Mouse (Mus musculus) heart, adult 2 months (tissue): ENCODE data around the gene Gria4. TPM values are rescaled to one million over a fixed set of nuclear protein-coding genes. Genes with fewer than 3 reads are reported as not detected.
A peak's percentile ranks its signal among the peaks of the same experiment; 100 is the strongest.

Experiments used
- DNase-seq, 2 experiments: peaks; one replicate each; pipeline ENCODE4 v3.0.0; 2021
- H3K27ac ChIP-seq: fragments of 200-600 bp; 2 replicates; pipeline ENCODE4 v1.8.1; 2022
- H3K27me3 ChIP-seq: fragments of 200-500 bp; 2 replicates; pipeline ENCODE4 v1.6.1; 2012; ENCODE audit warnings: mild to moderate bottlenecking, low read length, inconsistent platforms, mixed read lengths; ENCODE audit not compliant: control insufficient read depth, insufficient read depth
- H3K36me3 ChIP-seq: fragments of 200-500 bp; 2 replicates; pipeline ENCODE4 v1.6.1; 2012; ENCODE audit warnings: low read length, inconsistent platforms; ENCODE audit not compliant: control insufficient read depth, insufficient read depth
- H3K4me1 ChIP-seq: fragments of 200-500 bp; 2 replicates; pipeline ENCODE4 v1.6.1; 2011; ENCODE audit warnings: low read length; ENCODE audit not compliant: control insufficient read depth, insufficient read depth
- H3K4me3 ChIP-seq: fragments of 200-600 bp; 2 replicates; pipeline ENCODE4 v1.8.1; 2022
- H3K79me2 ChIP-seq: fragments of 200-500 bp; replicated peaks from 2 replicates; pipeline ENCODE4 v1.6.1; 2012; ENCODE audit warnings: mild to moderate bottlenecking, inconsistent platforms, low read length, moderate library complexity, mixed read lengths; ENCODE audit not compliant: control insufficient read depth, insufficient read depth
- H3K9ac ChIP-seq: fragments of 200-500 bp; 2 replicates; pipeline ENCODE4 v1.6.1; 2012; ENCODE audit warnings: low read depth, mild to moderate bottlenecking, control low read depth, inconsistent platforms, low read length, mixed read lengths
- CTCF ChIP-seq: fragments of 200-600 bp; IDR thresholded peaks from 2 replicates; pipeline ENCODE4 v1.8.1; 2022; ENCODE audit warnings: antibody characterized with exemption, mild to moderate bottlenecking, moderate library complexity
- EP300 ChIP-seq: fragments of 200-500 bp; IDR thresholded peaks from 2 replicates; pipeline ENCODE4 v1.6.1; 2011; ENCODE audit warnings: low read depth, low read length, control low read depth; ENCODE audit not compliant: insufficient read depth
- POLR2A ChIP-seq: fragments of 200-500 bp; IDR thresholded peaks from 2 replicates; pipeline ENCODE4 v1.6.1; 2011; ENCODE audit warnings: mild to moderate bottlenecking, low read depth, low read length, control low read depth; ENCODE audit not compliant: insufficient read depth
- WGBS: fragments of 180-500 bp; shearing (Covaris S2); methylation state at CpG from one replicate; pipeline ENCODE4 v1.1.7; 2018; 5-methylcytosine and 5-hydroxymethylcytosine counted together
- intact Hi-C: fragments of 180-260 bp; cut with DNase I; formaldehyde crosslinking; loops from one replicate; pipeline ENCODE4 v1.15.1; 2025
- polyA plus RNA-seq: library from polyadenylated mRNA; depleted of rRNA; stranded (reverse); fragments of >200 nt; gene quantifications from 2 replicates; pipeline ENCODE4 v1.2.3, GENCODE M21; 2012
- total RNA-seq, 2 experiments: library from RNA; stranded (reverse); gene quantifications; 2 replicates each; pipeline ENCODE4 v1.2.3; 2021

Gene Gria4
- total and polyA plus RNA-seq, 3 experiments = 0.02 TPM; not detected in 2

DNA sequence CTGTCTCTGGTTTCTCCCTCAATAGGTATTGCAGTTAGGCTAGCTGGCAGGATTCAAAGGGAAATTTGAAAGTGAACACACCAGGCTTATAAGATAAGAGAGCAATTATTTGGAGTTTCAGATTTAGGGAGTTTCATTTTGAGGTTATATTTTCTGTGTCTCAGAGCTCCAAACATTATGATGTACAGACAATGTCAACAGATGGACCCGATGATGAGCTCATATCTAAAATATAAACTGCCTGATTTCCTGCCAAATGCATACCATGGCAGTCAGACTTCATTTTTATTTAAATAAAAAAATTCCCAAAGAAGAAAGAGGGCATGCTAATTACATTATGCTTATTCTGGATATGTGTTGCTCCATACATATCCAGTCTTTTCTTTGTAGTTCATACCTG, 256.8 kb downstream of the Gria4 start:
- 36% methylated on average over 1 of the region's 1 CpGs for WGBS
- H3K4me1 ChIP-seq = no peaks in the 10 kb centered on the region
- no peak for DNase-seq
- no peak for TF ChIP-seq EP300
- no peak for TF ChIP-seq CTCF
- no peak for TF ChIP-seq POLR2A
- no peaks in the 10 kb centered on the region for H3K36me3 ChIP-seq
- H3K79me2 ChIP-seq = no peaks in the 10 kb centered on the region
- H3K27me3 ChIP-seq = no peaks in the 10 kb centered on the region
- H3K4me3 ChIP-seq = no peak overlapping the region
- intact Hi-C loops = no loop called here
- H3K27ac ChIP-seq = no peak overlapping the region
- no peak overlapping the region for H3K9ac ChIP-seq

DNA sequence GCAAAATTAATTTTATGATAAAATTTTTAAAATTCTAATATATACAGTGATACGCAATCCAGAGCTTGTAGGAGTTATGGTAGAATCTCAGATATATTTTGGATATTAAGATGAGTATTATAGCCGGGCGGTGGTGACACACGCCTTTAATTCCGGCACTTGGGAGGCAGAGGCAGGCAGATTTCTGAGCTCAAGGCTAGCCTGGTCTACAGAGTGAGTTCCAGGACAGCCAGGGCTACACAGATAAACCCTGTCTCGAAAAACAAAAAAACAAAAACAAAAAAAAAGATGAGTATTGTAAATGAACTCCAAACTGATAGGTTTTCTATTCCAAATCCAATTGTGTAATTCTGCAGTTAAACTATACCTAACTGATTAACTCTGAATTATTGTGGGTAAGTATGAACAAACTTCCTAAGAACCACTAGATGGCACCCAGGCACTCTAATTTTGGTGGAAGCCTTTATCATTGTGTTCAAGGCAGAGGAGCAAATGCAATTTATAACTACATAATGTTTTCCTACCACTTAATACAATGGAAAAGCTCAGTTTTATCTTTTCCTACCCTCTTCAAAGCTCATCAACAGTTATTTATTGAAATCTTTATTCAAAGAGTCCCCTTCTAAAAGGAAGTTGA, 259.4 kb downstream of the Gria4 start:
- 77% methylated on average over 6 of the region's 6 CpGs for WGBS
- H3K9ac ChIP-seq = no peak overlapping the region
- H3K4me1 ChIP-seq = no peaks in the 10 kb centered on the region
- intact Hi-C loops = no loop called here
- DNase-seq = no peak
- TF ChIP-seq EP300 (no peak), CTCF (peak; percentile 43)
- H3K4me3 ChIP-seq = no peak overlapping the region
- no peak overlapping the region for H3K27ac ChIP-seq
- H3K79me2 ChIP-seq = no peaks in the 10 kb centered on the region
- no peaks in the 10 kb centered on the region for H3K36me3 ChIP-seq
- no peaks in the 10 kb centered on the region for H3K27me3 ChIP-seq

DNA sequence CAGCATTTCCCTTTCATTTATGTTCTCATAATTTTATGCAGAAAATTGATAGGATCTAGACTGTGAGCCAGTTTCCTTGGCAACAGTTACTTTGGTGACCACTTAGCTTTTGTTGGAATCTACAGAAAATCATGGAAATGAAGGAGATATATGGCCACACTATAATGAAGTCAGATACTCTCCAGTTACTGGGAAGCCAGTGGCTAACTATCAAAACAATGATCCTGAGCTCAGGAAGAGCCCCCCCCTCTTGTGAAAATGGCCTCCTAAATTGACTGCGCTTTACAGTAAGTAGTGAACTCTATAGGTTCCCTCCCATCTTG, 281.5 kb downstream of the Gria4 start:
- intact Hi-C loops = no loop called here
- Histone ChIP-seq H3K9ac (no peak overlapping the region), H3K27ac (no peak overlapping the region), H3K4me1 (no peaks in the 10 kb centered on the region), H3K27me3 (no peaks in the 10 kb centered on the region), H3K4me3 (no peak overlapping the region), H3K79me2 (no peaks in the 10 kb centered on the region), H3K36me3 (no peaks in the 10 kb centered on the region)
- no peak for DNase-seq
- 88% methylated on average over 1 of the region's 1 CpGs for WGBS
- TF ChIP-seq POLR2A (no peak), EP300 (no peak), CTCF (no peak)

DNA sequence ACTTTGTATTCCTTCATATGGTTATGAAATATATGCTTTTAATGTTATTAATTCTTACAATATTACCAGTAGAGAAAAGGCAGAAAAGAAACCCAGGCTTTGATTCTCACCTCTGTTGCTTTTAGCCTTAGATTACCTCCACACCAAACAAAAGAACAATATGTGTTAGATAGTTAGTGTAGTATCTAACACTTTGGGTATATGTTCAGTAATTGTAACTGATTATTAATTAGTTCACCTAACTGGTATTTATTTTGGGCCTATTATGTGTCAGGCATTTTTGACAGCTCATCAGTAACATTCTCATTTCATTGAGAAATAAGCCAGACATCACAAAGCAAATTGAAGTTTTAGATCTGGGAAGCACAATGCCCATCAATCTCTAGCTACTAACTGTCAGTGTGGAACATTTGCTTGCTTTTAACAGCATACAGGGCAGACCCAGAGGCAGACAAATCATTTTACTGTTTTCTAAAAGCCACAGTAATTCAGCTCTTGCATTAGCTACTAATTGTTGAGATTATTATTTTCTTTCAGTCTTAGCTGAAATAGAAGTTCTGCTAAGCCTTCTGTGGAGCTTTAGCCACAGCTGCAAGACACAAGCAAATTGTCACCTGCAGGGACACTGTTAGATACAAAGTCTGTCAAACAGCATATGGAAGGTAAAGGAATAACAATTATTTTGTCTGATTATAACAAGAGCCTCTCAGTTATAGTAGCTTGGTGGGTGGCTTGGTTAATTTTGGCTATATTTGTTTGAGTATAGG, 282.1 kb downstream of the Gria4 start:
- H3K4me1 ChIP-seq = no peaks in the 10 kb centered on the region
- no peaks in the 10 kb centered on the region for H3K27me3 ChIP-seq
- no peak overlapping the region for H3K9ac ChIP-seq
- no peak overlapping the region for H3K27ac ChIP-seq
- intact Hi-C loops = no loop called here
- TF ChIP-seq EP300 (no peak), POLR2A (no peak), CTCF (no peak)
- no peaks in the 10 kb centered on the region for H3K36me3 ChIP-seq
- no peak overlapping the region for H3K4me3 ChIP-seq
- no peaks in the 10 kb centered on the region for H3K79me2 ChIP-seq
- DNase-seq = no peak

DNA sequence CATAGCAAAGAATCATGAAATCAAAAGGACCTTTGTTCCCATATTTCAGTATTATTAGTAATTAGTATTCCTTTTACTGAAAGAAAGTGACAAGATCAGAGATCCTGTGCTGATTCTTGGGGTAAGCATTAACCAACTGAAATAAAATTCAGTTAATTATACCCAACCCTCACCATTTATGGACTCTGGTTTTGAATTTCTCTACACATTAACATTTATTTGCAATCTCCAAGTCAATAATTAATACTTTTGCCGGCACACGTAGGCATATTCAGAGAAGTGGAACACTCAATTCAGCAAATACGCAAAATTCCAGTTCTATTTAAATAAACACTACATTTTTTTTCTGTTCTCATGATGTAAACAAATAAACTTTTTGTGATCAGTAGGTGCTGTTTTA, 289.9 kb downstream of the Gria4 start:
- no peaks in the 10 kb centered on the region for H3K4me1 ChIP-seq
- H3K4me3 ChIP-seq = no peak overlapping the region
- no peak overlapping the region for H3K27ac ChIP-seq
- intact Hi-C loops = no loop called here
- no peak for DNase-seq
- TF ChIP-seq POLR2A (no peak), EP300 (no peak), CTCF (no peak)
- WGBS = 92% methylated on average over 3 of the region's 3 CpGs
- H3K9ac ChIP-seq = no peak overlapping the region
- no peaks in the 10 kb centered on the region for H3K79me2 ChIP-seq
- no peaks in the 10 kb centered on the region for H3K36me3 ChIP-seq
- no peaks in the 10 kb centered on the region for H3K27me3 ChIP-seq

DNA sequence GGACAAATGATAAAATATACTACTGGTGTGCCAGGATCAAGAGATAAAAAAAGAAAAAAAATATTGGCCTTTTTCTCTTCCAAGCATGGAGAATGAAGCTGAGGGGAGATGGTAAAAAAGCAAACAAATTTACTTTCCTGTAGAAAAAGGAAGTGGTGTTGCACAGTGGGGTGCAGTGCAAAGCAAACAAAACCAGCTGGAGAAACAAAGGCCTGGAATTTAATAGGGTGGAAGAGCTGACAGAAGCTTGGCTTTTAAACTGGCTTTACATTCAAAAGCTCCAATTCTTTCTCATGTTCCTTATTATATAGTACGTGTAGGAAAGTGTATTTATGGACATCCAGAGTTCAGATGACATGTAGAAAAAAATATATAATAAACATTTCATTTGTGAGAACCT, 290.9 kb downstream of the Gria4 start:
- no peak for TF ChIP-seq EP300
- no peak for TF ChIP-seq POLR2A
- TF ChIP-seq CTCF = no peak
- Histone ChIP-seq H3K27me3 (no peaks in the 10 kb centered on the region), H3K36me3 (no peaks in the 10 kb centered on the region), H3K9ac (no peak overlapping the region), H3K4me1 (no peaks in the 10 kb centered on the region), H3K4me3 (no peak overlapping the region), H3K27ac (no peak overlapping the region), H3K79me2 (no peaks in the 10 kb centered on the region)
- DNase-seq = no peak
- intact Hi-C loops = no loop called here
- WGBS = 16% methylated on average over 1 of the region's 1 CpGs
